Mouse (Mus musculus): ENCODE measurements around the gene Vti1b. TPM values are rescaled to one million over a fixed set of nuclear protein-coding genes. Genes with fewer than 3 reads are reported as not detected.
"Not testable (repeated sequence)": the region's sequence is repeated elsewhere in the genome, so short reads cannot be mapped to it uniquely, and the experiment has no call there.

Gene Vti1b
- polyA plus RNA-seq, 1 experiment: 43.6 TPM

DNA sequence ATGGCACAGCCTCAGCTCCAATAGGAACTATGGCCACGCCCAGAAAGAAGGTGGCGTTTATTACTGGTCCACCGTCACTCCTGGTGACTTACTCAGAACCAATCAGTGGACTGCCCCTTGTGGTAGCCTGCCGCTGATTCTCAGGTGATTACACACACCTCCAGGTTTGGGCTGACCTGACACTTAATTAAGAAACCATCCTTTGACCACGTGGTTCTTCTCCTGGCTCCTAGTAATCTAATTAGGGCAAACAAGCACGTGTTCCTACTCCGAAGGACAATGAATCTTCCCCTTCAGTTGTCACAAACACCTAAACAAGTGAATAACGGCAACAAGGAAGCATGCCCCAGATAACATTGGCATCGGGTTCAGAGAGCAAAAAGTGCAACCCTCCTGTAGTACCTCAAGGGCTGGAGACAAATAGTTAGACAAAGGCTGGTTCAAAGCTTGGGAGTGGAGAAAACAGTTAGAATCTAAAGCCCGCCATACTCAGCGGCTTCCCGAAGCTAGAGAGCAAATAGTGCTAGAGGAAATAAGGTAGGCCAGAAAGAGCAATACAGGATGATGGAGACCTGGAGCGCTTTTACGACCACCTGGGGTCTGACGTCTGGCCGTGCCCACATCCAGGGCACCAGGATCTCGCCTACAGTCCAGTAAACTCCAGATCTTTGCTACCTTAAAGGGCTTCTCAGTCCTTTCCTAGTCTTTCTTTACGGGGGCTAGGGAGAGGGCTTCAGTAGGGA, 18.6 kb upstream of the Vti1b start:
- DNase-seq: peak; percentile 51
- 1% methylated on average over 18 of the region's 18 CpGs for WGBS
- Histone ChIP-seq H3K4me1 (ENCODE audit: control insufficient read depth, insufficient read depth, low read length) (peaks cover 6% of the 10 kb centered on the region; the same call in 1 of the 2 replicates), H3K4me3 (replicated peaks; ENCODE audit: extremely low read depth, low read depth, low read length) (peak overlapping the region; percentile 65)
- TF ChIP-seq CTCF (IDR thresholded peaks at IDR 0.05; ENCODE audit: insufficient read depth, low read length) (no peak), POLR2A (IDR thresholded peaks at IDR 0.05; ENCODE audit: borderline replicate concordance, extremely low read depth, low read depth, low read length) (no peak)

DNA sequence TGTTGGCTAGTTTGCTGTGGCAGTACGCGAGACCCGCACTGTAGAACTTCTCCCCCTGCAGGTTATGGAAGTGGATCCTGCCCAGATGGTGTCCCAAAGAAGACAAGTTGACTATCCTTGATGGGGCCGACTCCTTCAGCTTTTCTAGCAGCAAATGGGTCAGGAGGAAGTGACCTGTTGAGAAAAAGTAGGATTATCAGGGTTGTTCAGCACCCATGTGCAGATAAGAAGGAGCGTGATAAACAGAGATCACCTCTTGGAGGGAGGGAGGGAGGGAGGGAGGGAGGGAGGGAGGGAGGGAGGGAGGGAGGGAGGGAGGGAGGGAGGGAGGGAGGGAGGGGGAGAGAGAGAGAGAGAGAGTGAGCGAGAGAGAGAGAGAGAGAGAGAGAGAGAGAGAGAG, 12.7 kb upstream of the Vti1b start:
- WGBS: 85% methylated on average over 5 of the region's 6 CpGs
- not testable (repeated sequence) for DNase-seq; H3K4me1 ChIP-seq (ENCODE audit: control insufficient read depth, insufficient read depth, low read length); H3K4me3 ChIP-seq (replicated peaks; ENCODE audit: extremely low read depth, low read depth, low read length)

DNA sequence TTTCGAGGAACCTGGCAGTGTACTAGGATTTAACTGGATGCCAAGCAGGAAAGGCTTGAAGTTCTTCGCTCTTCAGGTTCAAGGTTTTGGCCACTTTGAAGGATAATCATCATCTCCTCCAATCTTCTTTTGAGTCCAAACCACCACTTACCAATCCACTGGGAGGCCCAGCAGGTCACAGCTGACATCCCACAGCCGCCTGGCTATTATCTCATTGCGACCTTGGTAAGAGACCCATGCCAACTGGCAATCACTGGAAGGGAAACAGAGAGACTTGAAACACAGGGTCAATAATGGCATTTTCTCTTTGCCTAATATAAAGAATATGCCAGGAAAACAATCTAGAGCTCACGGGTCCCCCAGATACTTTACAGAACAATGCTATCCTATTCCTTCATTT, 3.5 kb upstream of the Vti1b start:
- peaks cover 7% of the 10 kb centered on the region for H3K4me1 ChIP-seq (ENCODE audit: control insufficient read depth, insufficient read depth, low read length)
- 96% methylated on average over 5 of the region's 5 CpGs for WGBS
- no peak for TF ChIP-seq POLR2A (IDR thresholded peaks at IDR 0.05; ENCODE audit: borderline replicate concordance, extremely low read depth, low read depth, low read length)
- TF ChIP-seq CTCF (IDR thresholded peaks at IDR 0.05; ENCODE audit: insufficient read depth, low read length): no peak
- DNase-seq: no peak
- no peak overlapping the region for H3K4me3 ChIP-seq (replicated peaks; ENCODE audit: extremely low read depth, low read depth, low read length)

DNA sequence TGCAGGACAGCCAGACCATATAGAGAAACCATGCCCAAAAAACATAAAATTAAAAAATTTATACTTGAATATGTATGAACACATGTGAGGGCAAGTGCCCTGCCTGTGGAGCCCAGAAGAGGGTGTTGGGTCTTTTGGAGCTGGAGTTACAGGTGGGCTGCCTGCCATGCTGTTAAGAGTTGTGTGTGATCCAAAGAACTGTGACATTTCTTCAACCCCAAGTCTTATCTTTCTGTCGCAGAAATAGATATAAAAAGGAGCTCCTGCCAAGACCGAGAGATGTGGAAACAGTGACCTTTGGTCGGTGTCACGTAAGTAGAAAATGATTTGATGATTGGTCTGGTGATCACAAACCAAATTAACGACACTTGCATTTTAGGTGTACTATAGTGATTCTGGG, 1.3 kb upstream of the Vti1b start:
- Histone ChIP-seq H3K4me3 (replicated peaks; ENCODE audit: extremely low read depth, low read depth, low read length) (no peak overlapping the region), H3K4me1 (ENCODE audit: control insufficient read depth, insufficient read depth, low read length) (peaks cover 7% of the 10 kb centered on the region)
- no peak for TF ChIP-seq POLR2A (IDR thresholded peaks at IDR 0.05; ENCODE audit: borderline replicate concordance, extremely low read depth, low read depth, low read length)
- no peak for TF ChIP-seq CTCF (IDR thresholded peaks at IDR 0.05; ENCODE audit: insufficient read depth, low read length)
- WGBS: 78% methylated on average over 5 of the region's 5 CpGs
- no peak for DNase-seq

DNA sequence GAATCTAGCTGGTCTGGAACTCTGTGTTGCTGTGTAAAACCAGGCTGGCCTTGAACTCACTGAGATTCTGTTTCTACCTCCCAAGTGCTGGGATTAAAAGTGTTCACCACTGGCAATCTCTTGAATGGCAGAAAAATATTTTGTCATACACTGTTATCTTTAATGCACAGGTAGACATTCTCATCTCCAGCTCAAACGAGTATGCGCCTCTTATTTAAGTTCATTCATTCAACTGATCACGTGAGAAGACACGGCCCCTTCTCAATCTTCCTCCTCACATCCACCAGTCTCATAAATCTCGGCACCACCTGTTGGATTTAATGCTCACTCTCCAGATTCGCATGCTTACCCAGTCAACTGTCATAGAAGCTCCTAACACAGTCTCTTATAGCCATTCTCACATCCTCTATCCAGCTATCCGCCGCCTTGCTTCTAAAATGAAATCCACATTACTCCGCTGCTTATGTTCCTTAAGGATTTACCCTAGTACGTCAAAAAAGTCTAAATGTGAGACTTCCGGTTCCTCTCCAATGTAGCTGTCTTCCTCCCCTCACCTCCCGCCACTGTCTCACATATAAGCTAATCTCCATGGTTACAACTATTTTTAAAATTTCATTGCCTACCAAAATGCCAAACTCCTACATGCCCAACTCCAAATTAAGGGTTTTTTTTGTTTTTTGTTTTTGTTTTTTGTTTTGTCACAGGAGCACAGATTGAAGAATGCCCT, 1.0 kb downstream of the Vti1b start:
- 21% methylated on average over 12 of the region's 12 CpGs for WGBS
- no peak for TF ChIP-seq POLR2A (IDR thresholded peaks at IDR 0.05; ENCODE audit: borderline replicate concordance, extremely low read depth, low read depth, low read length)
- no peak for TF ChIP-seq CTCF (IDR thresholded peaks at IDR 0.05; ENCODE audit: insufficient read depth, low read length)
- Histone ChIP-seq H3K4me1 (ENCODE audit: control insufficient read depth, insufficient read depth, low read length) (peaks cover 7% of the 10 kb centered on the region), H3K4me3 (replicated peaks; ENCODE audit: extremely low read depth, low read depth, low read length) (peak overlapping the region; percentile 92)
- DNase-seq: no peak

DNA sequence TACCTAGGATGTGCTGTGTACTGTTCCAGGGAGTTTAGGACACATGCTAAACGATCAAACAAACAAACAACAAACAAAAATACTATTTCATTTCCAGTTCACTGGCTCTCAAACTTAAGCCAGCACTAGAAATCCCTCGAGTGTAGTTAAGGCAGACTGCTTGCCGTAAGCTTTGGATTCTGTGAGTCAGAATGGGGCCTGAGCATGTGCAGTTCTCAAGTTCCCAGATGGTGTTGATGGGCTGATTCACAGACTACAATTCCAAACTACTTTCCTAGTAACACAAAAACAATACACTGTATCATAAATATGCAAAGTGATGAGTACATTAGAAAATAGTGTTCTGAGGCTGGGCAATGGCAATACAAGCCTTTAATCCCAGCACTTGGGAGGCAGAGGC, 2.0 kb downstream of the Vti1b start:
- no peak overlapping the region for H3K4me3 ChIP-seq (replicated peaks; ENCODE audit: extremely low read depth, low read depth, low read length)
- TF ChIP-seq POLR2A (IDR thresholded peaks at IDR 0.05; ENCODE audit: borderline replicate concordance, extremely low read depth, low read depth, low read length): no peak
- TF ChIP-seq CTCF (IDR thresholded peaks at IDR 0.05; ENCODE audit: insufficient read depth, low read length): no peak
- WGBS: 68% methylated on average over 3 of the region's 3 CpGs

DNA sequence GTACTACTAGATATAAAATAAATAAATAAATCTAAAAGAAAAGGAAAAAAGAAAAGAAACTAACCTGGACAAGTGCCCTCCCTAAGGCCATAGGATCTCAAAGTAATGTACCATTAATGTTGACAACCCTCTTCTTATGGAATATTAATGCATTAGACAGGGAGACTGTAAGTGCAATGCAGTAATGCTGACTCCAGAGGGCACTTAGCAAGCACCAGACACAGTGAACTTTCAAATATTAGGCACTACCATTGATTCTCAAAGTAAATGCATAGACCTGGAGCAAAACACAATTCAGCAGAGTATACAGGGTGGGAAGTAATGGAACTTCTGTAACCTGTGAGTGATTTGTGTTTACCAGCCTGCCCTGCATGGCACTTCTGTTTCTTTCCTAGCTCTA, 3.3 kb downstream of the Vti1b start:
- DNase-seq: no peak
- TF ChIP-seq POLR2A (IDR thresholded peaks at IDR 0.05; ENCODE audit: borderline replicate concordance, extremely low read depth, low read depth, low read length) (no peak), CTCF (IDR thresholded peaks at IDR 0.05; ENCODE audit: insufficient read depth, low read length) (no peak)
- H3K4me1 ChIP-seq (ENCODE audit: control insufficient read depth, insufficient read depth, low read length): peaks cover 7% of the 10 kb centered on the region

More for the DNA sequence above, 2.0 kb downstream of the Vti1b start:
- peaks cover 7% of the 10 kb centered on the region for H3K4me1 ChIP-seq (ENCODE audit: control insufficient read depth, insufficient read depth, low read length)
- DNase-seq: no peak

DNA sequence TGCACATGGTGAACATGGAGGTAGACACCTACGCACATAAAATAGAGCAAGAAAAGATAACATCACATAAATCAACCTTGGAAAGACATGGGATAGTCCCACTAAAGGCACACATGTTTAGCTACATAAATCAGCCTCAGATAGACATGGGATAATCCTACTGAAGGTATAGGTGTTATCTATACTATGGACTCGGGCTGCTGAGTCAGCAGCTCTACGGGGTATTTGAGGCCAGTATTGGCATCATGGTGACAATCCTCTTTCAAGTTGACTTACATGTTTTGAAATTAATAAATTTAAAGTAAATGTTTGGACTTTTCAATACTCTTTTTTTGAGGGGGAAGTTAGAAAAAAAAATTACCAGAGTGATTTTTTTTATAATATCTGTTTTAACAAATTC, 9.6 kb downstream of the Vti1b start:
- no peak overlapping the region for H3K4me3 ChIP-seq (replicated peaks; ENCODE audit: extremely low read depth, low read depth, low read length)
- TF ChIP-seq POLR2A (IDR thresholded peaks at IDR 0.05; ENCODE audit: borderline replicate concordance, extremely low read depth, low read depth, low read length): no peak
- WGBS: 95% methylated on average over 3 of the region's 3 CpGs
- H3K4me1 ChIP-seq (ENCODE audit: control insufficient read depth, insufficient read depth, low read length): no peaks in the 10 kb centered on the region
- no peak for DNase-seq

More for the DNA sequence above, 3.3 kb downstream of the Vti1b start:
- no peak overlapping the region for H3K4me3 ChIP-seq (replicated peaks; ENCODE audit: extremely low read depth, low read depth, low read length)

DNA sequence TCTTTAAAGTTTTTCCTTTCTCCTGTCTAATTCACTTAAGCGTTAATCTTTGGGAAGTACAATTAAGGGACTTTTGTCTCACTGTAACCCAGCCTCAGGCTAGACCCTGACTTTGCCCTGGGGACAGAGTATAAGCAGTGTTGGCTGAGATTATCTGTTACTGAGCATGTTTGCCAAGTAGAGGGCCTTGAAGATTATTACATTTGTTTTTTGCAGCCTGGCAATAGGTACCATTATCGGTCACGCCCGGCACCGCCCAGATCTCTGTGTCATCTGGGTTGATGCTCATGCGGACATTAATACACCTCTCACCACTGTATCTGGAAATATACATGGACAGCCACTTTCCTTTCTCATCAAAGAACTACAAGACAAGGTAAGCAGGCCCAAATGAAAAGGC, 22.8 kb downstream of the Vti1b start:
- TF ChIP-seq POLR2A (IDR thresholded peaks at IDR 0.05; ENCODE audit: borderline replicate concordance, extremely low read depth, low read depth, low read length): no peak
- no peak for TF ChIP-seq CTCF (IDR thresholded peaks at IDR 0.05; ENCODE audit: insufficient read depth, low read length)
- H3K4me3 ChIP-seq (replicated peaks; ENCODE audit: extremely low read depth, low read depth, low read length): no peak overlapping the region

DNA sequence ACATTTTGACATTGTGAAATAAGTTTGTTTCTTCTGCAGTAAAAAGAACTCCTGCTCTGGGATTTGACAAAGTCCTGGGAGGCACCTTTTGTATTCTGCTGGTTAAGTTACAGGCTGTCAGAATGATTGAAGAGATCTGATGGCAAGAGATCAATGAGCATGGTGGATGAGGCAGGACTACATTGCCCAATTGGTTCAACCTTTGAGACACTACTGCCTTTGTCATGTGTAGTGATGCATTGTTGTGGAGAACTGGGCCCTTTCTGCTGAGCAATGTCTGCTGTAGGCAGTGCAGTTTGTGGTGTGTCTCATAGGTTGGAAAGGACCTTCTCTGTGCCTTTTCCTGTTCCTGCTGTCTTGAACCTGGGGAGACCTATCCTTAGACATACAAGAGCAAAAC, 31.1 kb downstream of the Vti1b start:
- no peak for TF ChIP-seq POLR2A (IDR thresholded peaks at IDR 0.05; ENCODE audit: borderline replicate concordance, extremely low read depth, low read depth, low read length)
- no peak for TF ChIP-seq CTCF (IDR thresholded peaks at IDR 0.05; ENCODE audit: insufficient read depth, low read length)
- H3K4me1 ChIP-seq (ENCODE audit: control insufficient read depth, insufficient read depth, low read length): no peaks in the 10 kb centered on the region
- no peak overlapping the region for H3K4me3 ChIP-seq (replicated peaks; ENCODE audit: extremely low read depth, low read depth, low read length)
- DNase-seq: no peak

More for the DNA sequence above, 22.8 kb downstream of the Vti1b start:
- 94% methylated on average over 6 of the region's 6 CpGs for WGBS
- no peaks in the 10 kb centered on the region for H3K4me1 ChIP-seq (ENCODE audit: control insufficient read depth, insufficient read depth, low read length)
- DNase-seq: no peak

Measured in lung, adult 2 months (tissue).